Mouse (Mus musculus): Measurements from ENCODE around the gene Papss1.

Gene Papss1

DNA sequence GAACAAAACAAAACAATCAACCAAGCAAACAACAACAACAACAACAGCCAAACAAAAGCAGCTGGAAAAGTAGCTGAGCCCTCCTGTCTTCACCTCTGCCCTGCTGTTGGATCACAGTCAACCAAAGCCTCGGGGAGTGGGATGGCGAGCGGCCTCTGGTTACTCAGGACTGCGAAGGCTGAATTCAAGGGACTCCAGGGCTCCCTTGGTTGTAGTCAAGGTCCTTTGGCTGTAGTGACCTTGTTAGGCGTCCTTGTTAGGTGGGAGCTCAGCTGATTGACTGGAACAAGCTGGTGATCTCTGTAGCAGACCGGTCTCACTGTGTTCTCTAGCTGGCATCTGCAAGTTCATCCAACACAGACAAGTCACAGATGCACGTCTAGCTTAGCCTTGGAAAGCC lies 16.5 kb downstream of the Papss1 start:
- DNase-seq (ENCODE audit: low read depth, low spot score) = no peak

DNA sequence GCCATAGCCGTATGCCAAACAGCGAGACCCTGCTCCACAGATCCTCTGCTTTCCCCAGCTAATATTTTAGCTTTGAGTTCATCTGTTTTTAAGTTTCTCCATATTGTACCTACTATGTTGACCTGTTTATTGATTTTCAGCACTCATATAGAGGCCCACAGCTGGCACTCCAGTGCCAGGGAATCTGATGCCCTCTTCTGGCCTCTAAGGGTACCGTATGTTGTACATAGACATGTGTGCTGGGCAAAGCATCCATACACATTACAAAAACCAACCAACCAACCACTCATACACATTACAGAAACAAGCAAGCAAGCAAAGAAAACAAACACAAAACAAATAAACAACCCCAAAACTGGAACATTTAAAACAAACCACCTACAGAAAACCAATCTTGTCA lies 22.2 kb downstream of the Papss1 start:
- no peak for DNase-seq (ENCODE audit: low read depth, low spot score)

DNA sequence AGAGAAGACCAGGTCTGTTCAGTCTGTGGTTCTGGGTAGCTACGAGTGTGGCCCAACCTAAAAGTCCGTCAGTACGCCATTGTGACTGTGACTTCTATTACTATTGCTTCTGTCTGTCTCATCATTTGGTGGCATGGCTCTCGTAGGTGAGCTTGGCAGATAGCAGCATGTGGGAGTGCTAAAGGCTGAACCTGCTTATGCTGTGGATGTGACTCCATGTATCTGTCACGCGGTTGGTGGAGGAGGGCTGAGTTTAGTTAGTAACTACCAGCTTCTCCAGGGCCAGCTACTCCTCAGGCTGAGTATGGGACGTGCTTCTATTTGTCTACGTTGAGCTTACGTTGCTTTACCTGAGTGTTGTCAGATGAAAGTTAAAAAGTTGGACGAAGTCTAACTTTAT lies 23.4 kb downstream of the Papss1 start:
- DNase-seq (ENCODE audit: low read depth, low spot score) = no peak

GRCm38 (mm10) chr3:131593143-131593798 lies 28.7 kb downstream of the Papss1 start:
- no peak for DNase-seq (ENCODE audit: low read depth, low spot score)

DNA sequence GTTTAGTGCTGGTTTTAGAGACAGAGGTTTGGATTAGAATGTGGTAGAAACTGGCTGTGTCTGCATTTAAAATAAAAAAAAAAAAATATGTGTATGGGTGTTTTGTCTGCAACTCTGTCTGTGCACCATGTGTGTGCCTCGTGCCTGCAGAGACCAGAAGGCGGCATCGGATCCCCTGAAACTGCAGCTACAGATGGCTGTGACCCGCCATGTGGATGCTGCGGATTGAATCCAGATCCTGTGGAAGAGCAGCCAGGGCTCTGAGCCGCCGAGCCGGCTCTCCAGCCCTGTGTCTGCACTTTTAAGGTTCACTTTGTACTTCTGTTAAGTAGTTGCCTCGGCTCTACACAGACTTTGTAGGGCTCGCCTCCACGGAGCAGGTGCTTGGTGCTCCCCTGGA lies 29.8 kb downstream of the Papss1 start:
- no peak for DNase-seq (ENCODE audit: low read depth, low spot score)

GRCm38 (mm10) chr3:131595546-131596245 lies 31.1 kb downstream of the Papss1 start:
- no peak for DNase-seq (ENCODE audit: low read depth, low spot score)

- DNase-seq (ENCODE audit: low read depth, low spot score) = no peak
Measured at GRCm38 (mm10) chr3:131600726-131601125, 36.2 kb downstream of the Papss1 start.

- DNase-seq (ENCODE audit: low read depth, low spot score) = no peak
Measured at GRCm38 (mm10) chr3:131601366-131601765, 36.8 kb downstream of the Papss1 start.

- DNase-seq (ENCODE audit: low read depth, low spot score) = no peak
Measured at GRCm38 (mm10) chr3:131602995-131603414, 38.4 kb downstream of the Papss1 start.

DNA sequence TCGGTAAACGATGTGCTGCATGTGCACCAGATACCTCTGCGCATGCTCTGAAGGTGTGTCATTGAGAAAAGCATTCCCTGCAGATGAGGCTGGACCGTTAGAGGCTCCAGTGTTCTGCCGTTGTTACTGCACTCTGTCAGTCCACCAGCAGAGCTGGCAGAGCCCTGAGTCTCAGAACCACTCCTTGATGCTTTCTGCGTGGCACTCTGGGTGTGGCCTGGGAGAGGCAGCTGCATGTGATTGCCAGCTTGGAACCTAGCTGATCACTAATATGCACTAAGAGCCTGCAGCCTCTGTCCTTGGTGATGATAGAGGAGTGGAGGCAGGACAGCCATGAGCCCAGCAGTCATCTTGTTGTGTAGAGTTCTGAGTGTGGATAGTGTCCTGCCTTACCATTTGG lies 43.5 kb downstream of the Papss1 start:
- no peak for DNase-seq (ENCODE audit: low read depth, low spot score)

GRCm38 (mm10) chr3:131609651-131610050 lies 45.1 kb downstream of the Papss1 start:
- no peak for DNase-seq (ENCODE audit: low read depth, low spot score)

DNA sequence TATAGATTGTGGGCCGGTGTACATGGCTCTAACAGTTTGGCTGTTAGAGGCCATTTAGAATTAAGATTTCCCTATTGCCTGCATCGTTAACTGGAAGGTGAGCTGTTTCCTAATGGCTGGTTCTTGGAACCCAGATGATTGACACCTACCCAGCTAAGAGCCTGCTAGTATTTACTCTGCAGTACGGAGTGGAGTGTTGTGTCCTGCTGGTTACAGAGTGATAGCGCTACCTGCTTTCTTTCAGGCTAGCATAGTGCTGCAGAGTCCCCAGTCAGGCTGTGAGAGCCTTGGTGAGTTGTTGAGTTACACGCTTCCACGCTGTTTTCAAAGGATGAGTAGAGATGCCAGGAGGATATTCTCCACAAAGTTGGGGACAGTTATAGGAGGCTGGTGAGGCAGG lies 46.0 kb downstream of the Papss1 start:
- DNase-seq (ENCODE audit: low read depth, low spot score) = no peak

DNA sequence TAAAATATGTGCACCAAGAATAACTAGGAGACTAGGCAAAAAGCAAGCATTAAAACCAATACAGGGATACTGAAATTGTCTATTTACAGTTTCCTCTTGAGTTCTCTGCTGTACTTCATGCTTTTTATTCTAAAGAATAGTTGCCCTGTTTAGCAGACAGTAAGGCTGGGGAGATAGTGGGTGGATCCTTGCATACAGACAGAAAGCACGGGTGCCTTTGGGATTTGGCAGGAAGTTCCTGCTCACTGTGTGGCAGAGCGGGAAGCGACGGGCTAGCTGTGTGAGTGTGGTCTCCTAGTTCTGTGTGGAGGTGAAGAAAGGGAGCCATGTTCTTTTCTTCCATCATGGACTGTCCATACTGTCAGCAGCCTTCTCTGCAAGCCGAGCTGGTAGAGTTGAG lies 48.3 kb downstream of the Papss1 start:
- DNase-seq (ENCODE audit: low read depth, low spot score) = no peak

GRCm38 (mm10) chr3:131614056-131614455 lies 49.5 kb downstream of the Papss1 start:
- DNase-seq (ENCODE audit: low read depth, low spot score) = no peak

DNA sequence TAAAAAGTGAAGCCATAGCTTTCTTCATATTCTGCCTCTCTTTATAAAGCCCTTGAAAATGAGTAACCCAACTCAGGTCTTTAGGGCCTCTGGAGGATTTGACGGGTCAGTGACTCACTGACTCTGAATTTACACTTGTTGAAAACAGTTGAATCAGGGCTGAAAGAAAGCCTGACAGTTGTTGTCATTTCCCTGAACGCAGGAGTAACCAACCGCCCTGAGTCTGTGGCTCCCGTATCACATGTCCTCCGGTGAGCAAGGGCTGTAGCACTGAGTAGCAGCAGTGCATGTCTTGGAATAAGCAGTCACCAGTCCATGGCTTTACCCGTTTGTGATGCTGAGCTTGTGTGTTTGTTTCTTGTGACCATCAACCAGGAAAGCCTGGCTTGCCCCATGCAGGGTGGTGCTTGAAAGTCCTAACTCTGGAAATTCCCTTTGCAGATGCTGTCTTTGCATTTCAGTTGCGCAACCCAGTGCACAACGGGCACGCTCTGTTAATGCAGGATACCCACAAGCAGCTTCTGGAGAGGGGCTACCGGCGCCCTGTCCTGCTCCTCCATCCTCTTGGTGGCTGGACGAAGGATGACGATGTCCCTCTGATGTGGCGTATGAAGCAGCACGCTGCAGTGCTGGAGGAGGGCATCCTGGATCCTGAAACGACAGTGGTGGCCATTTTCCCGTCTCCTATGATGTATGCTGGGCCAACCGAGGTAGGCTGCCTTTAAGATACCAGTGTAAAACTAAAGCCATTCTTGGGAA lies 54.2 kb downstream of the Papss1 start:
- DNase-seq (ENCODE audit: low read depth, low spot score) = no peak

GRCm38 (mm10) chr3:131623208-131623607 lies 58.6 kb downstream of the Papss1 start:
- no peak for DNase-seq (ENCODE audit: low read depth, low spot score)

- no peak for DNase-seq (ENCODE audit: low read depth, low spot score)
Measured at GRCm38 (mm10) chr3:131624063-131624462, 59.5 kb downstream of the Papss1 start.

DNA sequence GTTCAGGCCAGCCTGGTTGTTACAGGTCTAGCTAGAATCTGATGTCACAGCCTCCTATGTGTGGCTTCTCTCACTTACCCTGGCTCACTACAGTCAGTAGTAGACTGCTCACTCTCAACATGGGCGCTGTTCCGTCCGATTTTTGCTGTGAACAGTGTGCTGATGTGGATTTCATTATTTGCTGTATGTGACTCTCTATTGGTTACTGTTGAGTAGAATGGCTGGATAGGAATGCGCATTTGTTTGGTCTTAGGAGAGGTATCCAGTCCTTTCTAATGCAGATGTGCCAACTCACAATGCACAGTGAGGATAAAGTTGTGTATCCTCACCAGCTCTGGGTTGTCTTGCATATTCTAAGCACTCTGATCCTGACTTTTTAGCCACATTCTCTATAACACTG lies 62.9 kb downstream of the Papss1 start:
- no peak for DNase-seq (ENCODE audit: low read depth, low spot score)

- DNase-seq (ENCODE audit: low read depth, low spot score) = no peak
Measured at GRCm38 (mm10) chr3:131628265-131628664, 63.7 kb downstream of the Papss1 start.

DNA sequence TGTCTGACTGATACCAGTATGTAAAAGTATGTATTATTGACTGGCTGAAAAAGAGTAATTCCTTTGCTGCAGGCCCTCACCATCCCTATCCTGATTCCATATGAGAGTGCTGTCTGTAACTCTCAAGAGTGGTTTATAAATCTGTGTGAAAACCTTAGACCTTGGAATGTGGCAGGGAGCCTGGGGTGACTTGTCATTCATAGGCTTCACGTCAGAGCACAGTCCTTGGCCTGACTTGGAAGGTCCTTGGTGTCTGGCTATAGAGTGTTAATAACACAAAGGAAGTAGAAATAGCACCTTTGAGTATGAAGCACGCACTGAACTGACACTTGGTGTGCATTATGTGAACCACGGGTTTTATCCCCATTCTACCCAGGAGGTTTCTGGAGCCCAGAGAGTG lies 64.4 kb downstream of the Papss1 start:
- no peak for DNase-seq (ENCODE audit: low read depth, low spot score)

GRCm38 (mm10) chr3:131630407-131631317 lies 66.1 kb downstream of the Papss1 start:
- no peak for DNase-seq (ENCODE audit: low read depth, low spot score)
